Mouse (Mus musculus): ENCODE results near the gene Epm2a. TPM values are rescaled to one million over a fixed set of nuclear protein-coding genes. Genes with fewer than 3 reads are reported as not detected.

The Epm2a gene
- 12.6 TPM for polyA plus RNA-seq (2014; fragmentation: Illumina TruSeq; extraction: RNeasy Lipid Tissue Mini Kit (QIAGEN cat#74804))

DNA sequence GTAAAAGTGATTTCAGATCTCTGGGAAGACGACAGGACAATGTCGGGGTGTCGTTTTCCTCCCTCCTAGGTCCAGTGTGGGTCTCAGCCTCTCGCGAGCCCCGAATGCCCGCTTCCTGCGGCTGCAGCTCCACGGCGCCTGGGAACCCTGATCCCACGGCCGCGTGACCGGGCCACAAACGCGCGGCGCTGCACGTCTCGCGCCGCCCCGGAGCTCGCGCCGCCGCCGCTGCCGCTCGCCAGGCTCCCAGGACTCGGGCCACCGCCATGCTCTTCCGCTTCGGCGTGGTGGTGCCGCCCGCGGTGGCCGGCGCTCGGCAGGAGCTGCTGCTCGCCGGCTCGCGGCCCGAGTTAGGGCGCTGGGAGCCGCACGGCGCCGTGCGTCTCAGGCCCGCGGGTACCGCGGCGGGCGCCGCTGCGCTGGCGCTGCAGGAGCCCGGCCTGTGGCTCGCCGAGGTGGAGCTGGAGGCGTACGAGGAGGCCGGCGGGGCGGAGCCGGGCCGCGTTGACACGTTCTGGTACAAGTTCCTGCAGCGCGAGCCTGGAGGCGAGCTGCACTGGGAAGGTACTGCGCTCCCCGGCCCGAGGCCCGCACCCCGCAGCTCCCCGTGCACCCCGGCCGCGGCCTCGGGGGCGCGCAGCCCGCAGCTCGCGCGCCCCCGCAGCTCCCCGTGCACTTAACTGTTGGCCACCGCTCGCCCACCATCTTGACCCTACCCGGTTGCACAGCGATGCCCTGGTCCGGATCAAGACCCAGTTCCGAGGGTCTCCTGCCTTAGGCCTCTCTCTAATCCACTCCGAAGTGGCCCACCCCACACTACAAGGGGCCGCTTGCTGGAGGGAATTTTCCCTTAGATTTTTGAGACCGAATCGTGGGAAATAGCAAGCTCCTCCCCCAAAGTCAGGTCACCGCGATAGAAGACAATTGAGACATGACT is at the start of gene Epm2a:
Gene Epm2a, plus strand, starts transcription at position 200 of the 937 bp plus-strand sequence.

Other genes with a start within 250 kb of the Epm2a start
- 38.1 TPM for gene Shprh, start 194.0 kb upstream of the Epm2a start, polyA plus RNA-seq (2014; fragmentation: Illumina TruSeq; extraction: RNeasy Lipid Tissue Mini Kit (QIAGEN cat#74804))
- gene Fbxo30, start 62.1 kb upstream of the Epm2a start, polyA plus RNA-seq (2014; fragmentation: Illumina TruSeq; extraction: RNeasy Lipid Tissue Mini Kit (QIAGEN cat#74804)), result 65.6 TPM

Measured in ovary, adult 10 weeks (tissue).